Mouse (Mus musculus): ENCODE results near the gene Cacna1d.

DNA sequence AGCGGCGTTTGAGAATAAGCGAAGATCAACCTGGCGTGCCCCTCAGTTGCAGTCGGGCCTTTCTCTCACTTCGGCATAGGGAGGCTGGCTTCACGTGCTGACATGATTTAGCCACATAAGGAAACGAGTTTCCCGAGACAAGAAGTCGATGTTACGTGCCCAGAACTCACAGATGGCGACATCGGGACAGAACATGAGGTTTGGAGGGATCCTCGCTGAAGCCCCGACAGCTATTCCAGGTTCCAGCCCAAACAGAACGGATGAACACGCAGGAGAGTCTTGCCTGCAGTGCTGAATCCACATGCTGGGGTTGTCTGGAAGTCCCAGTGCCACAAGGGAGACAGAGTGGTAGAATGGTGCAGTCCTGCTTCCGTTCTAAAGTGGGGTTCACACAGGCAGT lies 452.8 kb downstream of the Cacna1d start:
- TF ChIP-seq POLR2A (IDR thresholded peaks at IDR 0.05; ENCODE audit: low read depth, low read length), result no peak
- TF ChIP-seq CTCF (IDR thresholded peaks at IDR 0.05; ENCODE audit: extremely low read depth, insufficient read depth, insufficient read length, insufficient replicate concordance), result no peak
